Mouse (Mus musculus): Measurements from ENCODE around the gene Xntrpc.
A peak's percentile ranks its signal among the peaks of the same experiment; 100 is the strongest.
"Not testable (repeated sequence)": the region's sequence is repeated elsewhere in the genome, so short reads cannot be mapped to it uniquely, and the experiment has no call there.

Gene Xntrpc

GRCm38 (mm10) chr7:102065046-102065891 is at the start of gene Xntrpc, which contains the start of the genes Rnf121 and Xndc1:
TSS of gene Xntrpc (plus strand) at chr7:102065713.
TSS of gene Rnf121 (minus strand) at chr7:102065469.
TSS of gene Xndc1 (plus strand) at chr7:102065511.
- DNase-seq = peak; percentile 94 to 96

GRCm38 (mm10) chr7:102016936-102017335 is 48.6 kb upstream of the Xntrpc start:
- DNase-seq = no peak

- peak; percentile 38 to 53 for DNase-seq
These were observed 48.1 kb upstream of the Xntrpc start for GRCm38 (mm10) chr7:102017452-102017851.

- DNase-seq = peak; percentile 51 to 61
These were observed 47.5 kb upstream of the Xntrpc start for GRCm38 (mm10) chr7:102018034-102018433.

- DNase-seq = no peak
These were observed 46.9 kb upstream of the Xntrpc start, which contains the start of gene Il18bp for GRCm38 (mm10) chr7:102018590-102018989. TSS of gene Il18bp (minus strand) at chr7:102018690.

- no peak for DNase-seq
These were observed 46.2 kb upstream of the Xntrpc start for GRCm38 (mm10) chr7:102019362-102019761.

- not testable (repeated sequence) for DNase-seq
These were observed 44.6 kb upstream of the Xntrpc start for GRCm38 (mm10) chr7:102020934-102021333.

GRCm38 (mm10) chr7:102023821-102024220 is 41.7 kb upstream of the Xntrpc start:
- DNase-seq = no peak

- DNase-seq = no peak
These were observed 40.1 kb upstream of the Xntrpc start for GRCm38 (mm10) chr7:102025187-102026119.

- peak in 1 of 2 experiments; percentile 49 for DNase-seq
These were observed 30.6 kb upstream of the Xntrpc start for GRCm38 (mm10) chr7:102034904-102035303.

- DNase-seq = no peak
These were observed 30.0 kb upstream of the Xntrpc start for GRCm38 (mm10) chr7:102035534-102035933.

GRCm38 (mm10) chr7:102037318-102037717 is 28.2 kb upstream of the Xntrpc start:
- no peak for DNase-seq

- DNase-seq = peak; percentile 20 to 66
These were observed 23.2 kb upstream of the Xntrpc start for GRCm38 (mm10) chr7:102042314-102042713.

GRCm38 (mm10) chr7:102048524-102048923 is 17.0 kb upstream of the Xntrpc start:
- DNase-seq = peak in 1 of 2 experiments; percentile 11

- DNase-seq = no peak
These were observed 4.2 kb upstream of the Xntrpc start for GRCm38 (mm10) chr7:102061353-102061752.

GRCm38 (mm10) chr7:102062203-102062602 is 3.3 kb upstream of the Xntrpc start:
- no peak for DNase-seq

- DNase-seq = no peak
These were observed 1.6 kb upstream of the Xntrpc start for GRCm38 (mm10) chr7:102063891-102064290.

GRCm38 (mm10) chr7:102064655-102065045 is 863 bp upstream of the Xntrpc start:
- no peak for DNase-seq

GRCm38 (mm10) chr7:102066363-102066762 is 850 bp downstream of the Xntrpc start:
- DNase-seq = no peak

GRCm38 (mm10) chr7:102076714-102077296 is 11.3 kb downstream of the Xntrpc start:
- peak in 1 of 2 experiments; percentile 48 for DNase-seq

GRCm38 (mm10) chr7:102078517-102078916 is 13.0 kb downstream of the Xntrpc start:
- peak; percentile 35 to 58 for DNase-seq

GRCm38 (mm10) chr7:102080311-102080710 is 14.8 kb downstream of the Xntrpc start:
- DNase-seq = peak; percentile 22 to 32

- no peak for DNase-seq
These were observed 16.3 kb downstream of the Xntrpc start for GRCm38 (mm10) chr7:102081784-102082183.

Measured in kidney, postnatal 36 days (tissue).